Mouse (Mus musculus) layer of hippocampus, adult 9-10 months (tissue): ENCODE results near the gene Tcf15.

Source experiments
- DNase-seq: peaks from one replicate; pipeline ENCODE4 v3.0.0; 2022; ENCODE audit warnings: low spot score

The Tcf15 gene

DNA sequence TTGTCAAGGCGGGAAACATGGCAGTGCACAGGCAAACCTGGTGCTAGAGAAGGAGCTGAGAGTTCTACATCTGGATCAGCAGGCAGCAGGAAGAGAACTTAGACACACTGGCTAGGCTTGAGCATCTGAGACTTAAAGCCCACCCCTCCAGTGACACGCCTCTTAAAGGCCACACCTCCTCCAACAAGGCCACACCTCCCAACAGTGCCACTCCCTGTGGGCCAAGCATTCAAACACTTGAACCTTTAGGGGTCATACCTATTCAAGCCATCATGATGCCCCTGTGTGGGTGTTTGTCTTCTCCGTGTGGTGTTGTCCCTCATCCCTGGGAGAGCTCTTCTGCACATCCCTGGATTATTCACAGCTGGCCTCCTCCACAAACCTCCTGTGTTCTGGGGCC is 31.5 kb downstream of the Tcf15 start:
- no peak for DNase-seq

DNA sequence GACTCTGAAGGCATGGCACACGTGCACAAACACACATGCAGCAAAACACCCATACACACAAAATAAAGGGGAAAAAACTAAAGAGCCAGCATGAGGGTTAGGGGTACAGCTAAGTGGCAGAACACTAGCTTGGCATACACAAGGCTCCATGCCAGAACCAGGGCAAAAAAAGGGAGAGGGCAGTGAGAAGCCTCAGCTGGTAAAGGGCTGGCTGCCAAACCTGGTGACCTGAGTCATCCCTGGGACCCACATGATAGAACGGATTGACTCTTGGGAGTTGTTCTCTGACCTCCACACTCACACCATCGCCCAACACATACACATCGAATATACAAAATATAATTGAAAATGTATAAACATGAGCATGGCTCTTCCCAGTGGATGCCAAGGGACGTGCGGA is 33.3 kb downstream of the Tcf15 start:
- DNase-seq, result no peak

DNA sequence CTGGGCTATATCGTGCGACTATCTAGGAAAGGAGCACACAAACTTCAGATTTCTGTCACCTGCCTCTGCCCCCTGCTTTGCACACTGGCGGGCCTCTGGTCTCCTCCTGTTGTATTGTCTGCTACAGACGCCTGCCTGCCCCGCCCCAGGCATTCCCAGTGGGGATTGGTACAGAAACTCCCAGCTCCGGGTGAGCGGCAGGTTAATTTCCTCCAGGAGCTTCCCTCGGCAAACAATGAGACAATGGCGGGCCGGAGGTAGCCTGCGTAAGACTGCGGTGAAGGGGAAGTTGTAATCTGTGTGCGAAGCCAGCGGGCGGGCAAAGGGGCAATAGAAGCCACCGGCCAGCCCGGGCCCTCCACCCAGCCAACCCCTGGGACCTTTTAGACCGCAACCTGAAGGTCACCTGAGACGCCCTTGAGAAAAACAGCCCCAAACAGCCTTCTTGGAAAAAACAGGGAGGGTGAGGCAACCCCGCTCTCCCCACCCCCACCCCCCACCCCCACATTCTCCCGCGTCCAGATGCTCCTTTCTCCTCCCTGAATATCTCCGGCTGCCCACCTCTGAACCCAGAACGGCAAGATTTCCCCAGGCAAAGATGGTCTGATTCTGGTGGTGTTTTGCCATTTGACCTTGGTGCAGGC is 33.9 kb downstream of the Tcf15 start:
- no peak for DNase-seq

DNA sequence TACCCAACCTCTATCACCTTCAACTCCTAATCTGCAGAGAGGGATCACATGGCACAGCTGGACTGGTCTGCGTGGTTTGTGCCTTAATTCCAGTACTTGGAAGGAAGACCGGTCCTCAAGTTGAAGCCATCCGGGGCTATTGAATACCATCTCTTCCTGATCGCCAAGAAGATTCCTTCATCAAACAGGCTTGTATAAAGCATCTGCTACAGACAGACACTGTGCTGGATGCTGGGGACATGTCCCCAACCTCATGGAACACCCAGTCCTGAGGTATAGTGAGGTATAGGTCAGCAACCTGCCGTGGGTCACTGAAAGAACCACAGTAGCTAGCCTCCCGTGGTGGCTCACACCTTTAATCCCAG is 34.4 kb downstream of the Tcf15 start:
- DNase-seq, result no peak

DNA sequence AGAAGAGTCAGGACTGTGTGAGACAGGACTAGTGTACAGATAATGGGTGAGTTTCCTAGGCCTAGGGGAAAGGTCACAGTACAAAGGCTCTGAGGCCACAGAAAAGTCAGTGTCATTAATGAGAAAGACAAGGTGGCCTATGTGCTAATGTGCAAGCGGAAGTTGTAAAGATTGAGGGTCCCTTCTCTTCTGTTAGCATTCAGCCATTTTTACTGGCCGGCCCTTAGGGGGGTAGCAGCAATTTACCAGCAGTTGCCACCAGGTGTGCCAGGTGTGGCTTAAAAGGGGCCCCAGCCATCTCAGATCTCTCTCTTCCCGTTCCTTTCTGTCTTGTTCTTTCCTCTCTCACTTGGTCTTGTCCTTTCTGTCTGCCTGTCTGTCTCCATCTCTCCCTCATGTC is 35.0 kb downstream of the Tcf15 start:
- DNase-seq, result no peak

DNA sequence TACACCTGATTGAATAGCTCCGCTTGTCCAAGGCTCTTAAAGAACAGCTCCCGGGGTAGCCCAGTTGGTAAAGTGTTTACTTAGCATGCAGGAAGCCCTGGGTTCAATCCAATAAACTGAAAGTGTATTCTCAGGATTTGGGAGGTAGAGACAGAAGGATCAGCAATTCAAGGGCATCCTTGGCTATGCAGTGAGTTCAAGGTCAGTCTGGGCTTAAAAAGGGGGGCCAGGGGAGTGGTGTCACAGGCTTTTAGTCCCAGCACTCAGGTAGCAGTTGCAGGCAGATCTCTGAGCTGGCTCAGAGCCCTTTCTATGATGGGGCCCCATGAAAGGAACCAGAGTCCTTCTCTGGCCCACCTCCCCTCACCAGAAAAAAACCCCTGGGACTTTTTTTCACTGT is 35.9 kb downstream of the Tcf15 start:
- no peak for DNase-seq

DNA sequence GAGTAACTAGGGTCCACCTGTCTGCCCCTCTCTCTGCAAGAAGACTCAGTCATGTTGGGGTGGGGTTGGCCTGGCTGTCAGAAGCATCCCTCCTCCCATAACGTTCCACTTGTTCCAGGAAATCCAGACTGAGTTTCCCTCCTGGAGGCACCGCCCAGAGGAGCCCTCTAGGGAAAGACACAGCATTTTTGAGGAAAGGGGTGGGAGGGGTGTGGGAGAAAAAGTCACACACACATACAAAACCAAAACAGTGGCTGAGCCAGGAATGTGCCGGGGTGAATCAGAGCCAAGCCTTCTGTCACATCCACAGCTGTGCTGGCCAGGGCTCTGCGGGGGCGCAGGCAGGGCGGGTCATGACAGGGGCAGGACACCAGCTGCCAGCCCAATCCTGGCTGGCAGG is 37.0 kb downstream of the Tcf15 start:
- DNase-seq, result no peak

DNA sequence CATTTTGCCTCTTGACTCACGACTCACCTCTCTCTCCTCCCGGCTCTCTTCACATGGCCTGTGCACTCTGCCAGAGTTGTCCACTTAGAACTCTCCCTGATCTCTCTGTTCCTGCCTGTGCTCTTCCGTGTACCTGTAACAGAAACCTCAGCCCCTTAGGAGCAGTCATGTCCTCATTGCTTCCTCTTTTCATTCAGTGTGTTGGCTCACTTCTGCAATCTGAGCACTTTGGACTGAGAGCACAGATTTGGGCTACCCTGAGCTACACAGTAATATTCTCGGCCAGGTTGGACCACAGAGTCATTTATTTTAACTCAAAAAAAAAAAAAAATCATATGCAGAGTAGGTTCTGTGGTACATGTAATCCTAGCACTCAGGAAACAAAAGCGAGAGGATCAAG is 43.8 kb downstream of the Tcf15 start:
- no peak for DNase-seq

DNA sequence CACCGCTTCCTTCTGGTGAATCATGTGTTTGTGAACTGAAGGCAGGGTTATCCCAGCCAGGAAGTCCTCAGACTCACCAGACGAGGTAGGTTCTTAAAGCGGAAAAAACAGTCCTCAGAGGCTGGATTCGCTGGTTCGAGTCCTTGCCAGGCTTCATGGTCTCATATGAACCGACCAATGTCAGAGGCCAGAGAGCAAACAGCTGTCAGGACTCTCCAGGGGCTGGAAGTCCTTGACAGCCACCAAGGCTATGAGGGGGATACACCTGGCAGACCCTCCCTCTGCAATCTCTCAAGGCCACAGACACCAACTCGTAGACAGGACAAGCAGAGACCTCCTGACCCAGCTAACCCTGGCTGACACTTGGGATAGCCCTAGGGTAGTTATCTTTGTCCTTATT is 45.9 kb downstream of the Tcf15 start:
- no peak for DNase-seq

DNA sequence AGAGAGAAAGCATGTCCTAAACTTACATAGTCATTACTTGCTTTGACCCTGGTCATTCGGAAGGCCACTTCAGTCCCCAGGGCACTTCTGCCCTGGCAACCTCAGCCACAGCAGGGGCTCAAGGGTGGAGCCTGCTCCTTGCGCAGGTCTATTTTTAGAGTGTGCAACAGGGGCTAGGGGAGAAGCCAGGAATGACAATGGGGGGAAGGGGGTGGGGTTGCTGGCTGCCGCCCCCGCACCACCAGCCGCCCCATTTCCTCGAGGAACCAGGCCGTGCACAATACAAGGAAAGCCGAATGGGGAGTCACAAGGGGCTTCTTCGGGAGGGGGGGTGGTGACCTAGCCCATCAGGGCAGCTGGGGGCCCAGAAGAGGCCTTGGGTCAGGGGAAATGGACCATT is 46.3 kb downstream of the Tcf15 start:
- DNase-seq, result no peak

DNA sequence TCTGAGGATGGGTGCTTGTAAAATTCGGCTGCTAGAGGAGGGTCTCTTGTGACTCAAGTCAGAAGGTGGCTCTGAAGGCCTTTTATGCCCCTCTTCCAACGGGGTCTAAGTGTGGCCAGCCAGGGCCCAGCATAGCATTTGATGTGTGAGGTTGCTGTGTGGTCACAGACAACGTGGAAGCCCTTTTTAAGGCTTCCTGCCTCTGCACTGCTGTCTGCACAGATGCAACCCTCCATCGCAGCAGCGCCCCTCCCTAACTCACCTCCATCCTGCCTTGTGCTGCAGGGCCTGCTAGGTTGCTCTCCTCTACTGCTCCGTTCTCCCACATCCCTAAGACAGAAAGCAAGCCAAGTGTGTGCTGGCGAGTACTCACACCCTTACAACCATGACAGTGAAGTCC is 46.8 kb downstream of the Tcf15 start:
- no peak for DNase-seq

DNA sequence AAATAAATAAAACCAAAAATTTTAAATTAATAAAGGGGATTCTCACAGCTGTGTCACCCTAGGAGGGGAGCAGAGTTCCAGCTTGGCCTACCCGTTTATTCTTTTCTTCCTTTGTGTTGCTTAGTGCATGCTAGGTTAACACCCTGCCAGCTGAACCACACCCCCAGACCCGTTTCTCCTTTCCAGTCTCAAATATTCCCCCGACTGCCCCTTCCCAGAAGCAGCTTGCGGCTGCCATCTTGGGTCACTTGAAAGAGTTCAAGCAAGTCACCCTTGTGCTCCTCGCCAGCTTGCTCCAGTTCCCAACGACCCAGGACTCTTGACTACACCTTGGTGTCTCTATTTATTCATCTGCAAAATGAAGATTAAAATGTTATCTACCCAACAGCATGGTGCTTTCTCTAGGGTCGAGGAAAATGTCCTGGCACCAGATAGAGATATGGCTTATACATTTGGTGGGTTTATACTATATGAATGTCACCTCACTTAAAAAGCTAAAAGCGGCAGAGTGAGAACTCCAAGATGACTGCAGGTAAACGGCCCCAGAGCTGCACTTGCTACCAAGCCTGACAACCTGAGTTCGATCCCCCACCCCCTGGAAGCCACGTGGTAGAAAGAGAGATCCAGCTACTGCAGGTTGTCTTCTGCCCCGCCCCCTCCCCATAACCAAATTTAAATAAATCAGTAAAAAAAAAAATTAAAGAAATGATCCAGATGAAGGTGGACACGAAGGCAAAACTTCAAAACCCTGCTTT is 49.4 kb downstream of the Tcf15 start:
- DNase-seq, result no peak

DNA sequence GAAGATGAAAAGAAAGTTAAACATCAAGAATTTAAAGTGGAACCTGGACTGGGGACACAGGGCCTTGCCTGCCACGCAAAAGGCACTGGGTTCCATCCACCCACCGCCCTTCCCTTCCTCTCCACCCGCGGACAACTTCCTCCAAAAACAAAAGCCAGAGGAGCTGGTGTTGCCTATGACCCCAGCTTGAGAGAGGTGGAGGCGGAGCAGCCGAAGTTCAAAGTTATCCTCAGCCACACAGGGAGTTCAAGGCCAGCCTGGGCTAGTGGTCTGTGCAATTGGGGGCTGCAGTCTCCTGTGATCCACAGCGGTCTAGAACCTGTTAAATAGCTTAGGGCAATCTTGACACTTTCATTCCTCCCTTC is 50.0 kb downstream of the Tcf15 start:
- DNase-seq, result no peak

DNA sequence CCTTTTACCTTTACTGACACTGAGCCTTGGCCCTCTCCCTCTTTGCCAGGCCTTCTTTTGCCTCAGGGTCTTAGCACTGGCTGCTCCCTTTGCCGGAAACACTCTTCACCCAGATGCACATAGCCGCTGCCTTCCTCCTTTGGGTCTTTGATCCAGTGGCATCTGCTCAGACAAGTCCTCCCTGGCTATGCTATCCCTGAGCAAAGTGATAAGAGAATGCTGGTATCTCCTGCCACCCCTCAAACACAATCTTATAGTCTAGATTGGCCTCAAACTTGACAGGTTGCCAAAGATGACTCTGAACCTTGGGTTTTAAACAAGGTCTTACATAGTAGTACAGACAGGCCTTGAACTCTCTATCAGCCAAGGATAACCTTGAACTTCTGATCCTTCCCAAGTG is 51.2 kb downstream of the Tcf15 start:
- DNase-seq, result no peak

DNA sequence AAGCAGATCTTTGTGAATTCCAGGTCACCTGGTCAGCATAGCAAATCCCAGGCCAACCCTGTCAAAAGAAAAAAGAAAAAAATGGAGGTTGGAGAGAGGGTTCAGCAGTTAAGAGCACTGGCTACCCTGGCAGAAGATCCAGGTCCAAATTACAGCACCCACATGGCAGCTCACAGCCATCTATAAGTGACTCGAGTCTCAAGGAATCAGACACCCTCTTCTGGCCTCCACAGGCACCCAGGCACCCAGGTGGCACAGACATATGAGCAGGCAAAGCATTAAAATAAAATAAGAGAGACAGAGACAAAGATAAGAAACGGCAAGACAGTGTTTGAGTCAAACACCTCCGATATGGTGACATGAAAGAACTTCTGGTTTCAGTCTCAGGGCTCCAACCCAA is 53.5 kb downstream of the Tcf15 start:
- DNase-seq, result no peak

DNA sequence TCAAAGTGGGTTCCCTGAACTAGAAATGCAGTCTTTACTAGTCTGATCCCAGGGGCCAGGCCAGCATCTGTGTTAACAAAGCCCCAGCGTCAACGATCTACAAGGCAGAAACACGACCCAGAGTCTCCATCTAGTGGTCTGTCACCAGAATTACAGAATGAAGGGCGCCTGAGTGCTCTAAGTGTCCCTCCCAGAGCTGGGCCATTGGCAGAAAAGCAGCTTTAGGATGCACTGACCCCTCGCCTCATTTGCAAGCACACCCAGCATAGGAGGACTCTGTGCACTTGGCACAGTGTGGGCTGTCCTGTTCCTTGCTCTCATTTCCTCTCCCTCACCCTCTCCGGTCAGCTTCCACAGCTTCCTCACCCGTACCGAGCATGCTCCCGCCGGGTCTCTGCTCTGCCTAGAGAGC is 53.9 kb downstream of the Tcf15 start:
- peak; percentile 60 for DNase-seq
